Mouse (Mus musculus) spleen, embryonic (tissue): ENCODE measurements at regions not wholly inside any gene's neighbourhood (a gene's known extent, or its start where the extent isn't known, plus 50 kb on each side); places are given as distances from the start of the nearest gene placed in this dataset.

ENCODE experiments used
- CTCF ChIA-PET: fragments of 350-600 bp; sonication (Branson Sonifier 250); formaldehyde crosslinking; loops from one replicate; lab custom pipeline; 2022; lab: Charles Lee

GRCm38 (mm10) chr4:152850147-152850546, 372.5 kb upstream of the Kcnab2 start:
- CTCF ChIA-PET = no interaction called here

DNA sequence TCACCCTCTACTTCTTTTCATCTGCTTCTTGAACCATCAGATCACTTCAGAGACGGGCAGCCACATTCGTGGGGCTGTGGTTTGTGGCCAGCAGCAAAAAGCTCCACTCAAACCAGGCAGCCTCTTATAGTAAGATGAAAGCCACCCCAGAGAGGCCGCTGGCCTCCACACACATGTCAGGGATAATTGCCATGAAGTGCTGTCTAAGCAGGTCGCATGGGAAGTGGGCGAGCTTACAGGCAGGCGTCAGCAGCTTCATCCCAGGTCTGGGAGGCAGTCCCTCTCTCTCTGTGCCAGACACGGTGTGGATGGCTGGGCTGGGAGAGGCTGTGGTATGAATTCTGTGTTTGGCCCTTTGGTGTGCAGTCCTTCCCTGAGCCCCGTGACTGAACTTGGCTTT, 358.4 kb upstream of the Kcnab2 start:
- CTCF ChIA-PET = no interaction called here

GRCm38 (mm10) chr4:152834421-152835110, 356.9 kb upstream of the Kcnab2 start:
- CTCF ChIA-PET = no interaction called here

GRCm38 (mm10) chr4:152833411-152834310, 356.0 kb upstream of the Kcnab2 start:
- CTCF ChIA-PET = no interaction called here

- CTCF ChIA-PET = no interaction called here
Measured at GRCm38 (mm10) chr4:152832757-152833363, 355.2 kb upstream of the Kcnab2 start.

GRCm38 (mm10) chr4:152825185-152825584, 347.5 kb upstream of the Kcnab2 start:
- CTCF ChIA-PET = no interaction called here

- CTCF ChIA-PET = no interaction called here
Measured at GRCm38 (mm10) chr4:152816139-152816757, 338.6 kb upstream of the Kcnab2 start.

- CTCF ChIA-PET = no interaction called here
Measured at GRCm38 (mm10) chr4:152806611-152807010, 328.9 kb upstream of the Kcnab2 start.

GRCm38 (mm10) chr4:152799392-152799791, 321.7 kb upstream of the Kcnab2 start:
- CTCF ChIA-PET = no interaction called here

DNA sequence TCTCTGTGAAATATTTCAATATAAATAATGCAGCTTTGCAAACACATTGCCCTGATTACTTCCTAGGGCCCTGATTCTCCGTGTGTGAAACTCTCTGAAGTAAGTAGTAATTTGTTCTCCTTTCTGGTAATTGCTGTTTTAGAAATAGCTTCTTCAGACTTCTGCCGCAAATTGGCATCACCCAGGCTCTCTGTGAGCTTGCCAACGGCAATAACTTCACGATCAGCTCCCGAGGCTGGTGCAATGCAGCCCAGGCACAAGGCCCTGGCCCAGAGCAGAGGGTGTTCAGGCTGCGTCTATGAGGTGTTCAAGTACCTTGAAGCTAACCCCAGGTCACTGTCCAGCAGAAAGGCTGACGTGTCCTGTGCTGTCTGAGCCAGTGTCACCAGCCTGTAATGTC, 310.8 kb upstream of the Kcnab2 start:
- CTCF ChIA-PET = no interaction called here

DNA sequence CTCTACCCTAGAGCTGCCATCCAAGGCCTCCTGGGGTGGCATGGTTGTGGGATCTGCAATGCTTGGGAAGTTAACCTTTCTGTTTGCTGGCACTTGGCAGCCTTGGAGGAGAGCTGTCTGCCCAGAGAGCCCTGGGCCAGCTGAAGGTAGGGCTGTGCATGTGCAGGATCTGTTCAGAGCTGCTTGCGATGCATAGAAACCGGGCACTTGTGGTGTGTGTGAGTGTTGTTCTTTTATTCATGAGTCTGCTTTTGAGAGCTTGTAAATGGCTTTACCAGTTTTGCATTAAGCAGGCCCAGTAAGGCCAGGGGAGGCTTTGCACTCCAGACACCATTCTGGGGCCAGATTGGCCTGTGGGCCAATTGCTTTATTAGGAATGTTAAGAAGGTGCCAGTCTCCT, 307.3 kb upstream of the Kcnab2 start:
- CTCF ChIA-PET = interaction anchor here (0.7 kb wide), 1 partner anchor 19 kb away, joined by 5 read pairs; no protein-coding TSS in a partner anchor

GRCm38 (mm10) chr4:152779526-152779925, 301.9 kb upstream of the Kcnab2 start:
- CTCF ChIA-PET = interaction anchor here (0.7 kb wide), 1 partner anchor 12 kb away, joined by 4 read pairs; no protein-coding TSS in a partner anchor

- CTCF ChIA-PET = no interaction called here
Measured at GRCm38 (mm10) chr4:152775801-152776200, 298.1 kb upstream of the Kcnab2 start.

DNA sequence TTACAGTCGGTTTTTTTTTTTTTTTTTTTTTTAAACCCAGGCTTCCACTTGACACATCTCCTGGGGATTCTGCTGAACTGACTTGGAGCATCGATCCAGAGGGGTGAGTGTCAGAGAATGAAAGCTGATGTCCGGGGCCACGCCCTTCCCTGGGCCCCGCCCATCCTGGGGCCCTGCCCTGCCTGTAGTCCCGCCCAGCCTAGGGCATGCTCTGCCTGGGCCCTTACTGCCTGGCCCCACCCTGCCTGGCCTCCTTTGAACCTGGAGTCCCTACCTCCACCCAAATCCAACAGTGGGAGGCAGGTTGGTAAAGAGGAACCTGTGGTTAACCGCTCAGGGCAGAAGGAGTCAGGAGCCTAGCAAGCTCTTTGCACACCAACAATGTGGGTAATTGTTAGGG, 293.7 kb upstream of the Kcnab2 start:
- CTCF ChIA-PET = no interaction called here

GRCm38 (mm10) chr4:152767372-152767771, 289.7 kb upstream of the Kcnab2 start:
- CTCF ChIA-PET = no interaction called here

DNA sequence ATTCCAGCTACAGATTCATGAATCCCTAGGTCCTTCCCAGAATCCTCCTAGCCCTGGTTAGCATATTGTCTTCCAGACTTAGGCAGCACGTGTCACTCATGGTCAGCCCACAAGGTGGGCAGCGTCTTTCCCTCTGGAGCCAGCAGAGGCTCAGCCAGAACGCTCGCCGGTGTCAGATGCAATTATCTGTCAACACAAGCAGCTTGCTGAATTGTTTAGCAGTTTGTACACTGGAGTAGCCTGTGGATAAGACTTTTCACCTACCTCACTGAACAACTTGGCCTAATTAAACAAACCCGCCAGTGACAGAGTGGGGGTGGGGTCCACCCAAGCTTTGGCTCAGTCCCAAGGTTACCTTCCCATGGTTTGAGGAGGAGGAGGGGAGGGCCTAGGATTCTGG, 285.4 kb upstream of the Kcnab2 start:
- CTCF ChIA-PET = no interaction called here

DNA sequence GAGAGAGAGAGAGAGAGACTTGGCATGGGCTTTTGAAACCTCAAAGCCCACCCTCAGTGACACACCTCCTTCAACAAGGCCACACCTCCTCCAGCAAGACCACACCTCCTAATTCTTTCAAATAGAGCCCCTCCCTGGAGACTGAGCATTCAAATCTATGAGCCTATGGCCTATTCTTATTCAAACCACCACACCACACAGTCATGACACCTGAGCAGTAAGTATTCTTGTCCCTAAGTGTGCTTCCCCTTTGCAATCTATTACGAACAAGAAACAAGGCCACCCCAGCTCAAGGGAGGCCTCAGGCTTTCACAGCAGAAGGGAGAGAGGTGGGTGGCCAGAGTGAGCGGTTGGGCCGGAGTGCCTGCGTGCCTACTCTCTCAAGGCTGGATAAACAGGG, 284.9 kb upstream of the Kcnab2 start:
- CTCF ChIA-PET = no interaction called here

DNA sequence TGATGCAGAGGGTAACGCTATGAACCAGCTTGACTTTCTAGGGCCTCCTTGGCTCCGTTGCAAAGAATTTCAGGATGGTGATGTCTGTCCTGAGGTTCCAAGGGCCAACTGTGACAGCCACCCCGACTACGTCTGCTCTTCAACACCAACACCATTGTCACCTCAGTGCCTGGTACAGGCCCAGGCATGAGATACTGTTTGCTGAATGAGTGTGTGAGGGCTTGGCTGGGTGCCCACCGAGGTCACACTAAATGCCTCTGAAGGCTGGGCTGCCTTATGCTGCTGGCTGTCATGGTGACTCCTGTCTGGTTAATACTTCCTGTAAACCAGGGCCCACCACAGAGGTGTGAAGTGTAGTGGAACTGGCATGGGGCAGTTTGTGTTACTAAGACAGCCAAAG, 279.5 kb upstream of the Kcnab2 start:
- CTCF ChIA-PET = no interaction called here

GRCm38 (mm10) chr4:152756535-152756934, 278.9 kb upstream of the Kcnab2 start:
- CTCF ChIA-PET = no interaction called here

GRCm38 (mm10) chr4:152755756-152756155, 278.1 kb upstream of the Kcnab2 start:
- CTCF ChIA-PET = no interaction called here

DNA sequence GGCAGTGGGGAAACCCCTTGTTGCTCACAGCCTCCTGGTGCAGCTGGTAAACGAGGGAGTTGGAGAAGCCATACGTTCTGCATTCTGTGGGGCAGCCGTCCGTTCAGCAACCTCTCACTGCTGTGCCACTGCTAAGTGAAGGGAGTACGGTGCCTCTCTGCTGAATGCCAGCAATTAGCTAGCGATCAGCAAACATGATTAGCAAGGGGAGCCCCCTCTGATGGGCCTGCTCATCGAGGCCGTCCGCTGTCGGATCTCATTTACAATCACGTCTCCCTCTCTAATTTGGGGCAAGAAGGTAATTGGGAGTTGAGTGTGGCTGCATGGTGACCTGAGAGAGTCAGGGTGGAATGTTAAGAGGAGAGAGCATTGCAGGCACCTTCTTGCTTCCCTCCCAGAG, 266.7 kb upstream of the Kcnab2 start:
- CTCF ChIA-PET = no interaction called here

DNA sequence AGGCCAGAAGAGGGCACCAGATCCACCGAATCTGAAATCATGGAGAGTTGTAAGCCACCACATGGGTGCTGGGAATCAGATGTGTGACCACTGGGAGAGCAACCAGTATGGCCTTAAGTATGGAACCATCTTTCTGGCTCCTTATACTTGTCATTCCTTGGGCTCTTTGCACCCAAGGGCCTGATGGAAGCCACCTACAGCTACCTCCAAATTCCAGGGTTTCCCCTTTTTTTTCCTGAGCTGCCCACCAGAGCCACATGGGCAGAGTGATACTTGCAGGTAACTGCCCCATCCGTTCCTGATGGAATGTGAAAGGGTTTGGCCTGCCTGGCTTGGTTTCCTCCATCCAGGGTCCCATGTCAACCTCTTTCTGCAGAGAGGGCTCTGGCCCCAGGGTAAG, 255.3 kb upstream of the Kcnab2 start:
- CTCF ChIA-PET = no interaction called here
